Mouse (Mus musculus) thymus, postnatal 0 days (tissue): Measurements from ENCODE around the gene Adtrp. TPM values are rescaled to one million over a fixed set of nuclear protein-coding genes. Genes with fewer than 3 reads are reported as not detected.

Source experiments
- DNase-seq: peaks from one replicate; pipeline ENCODE4 v3.0.0-alpha.2; 2015; ENCODE audit warnings: low spot score
- polyA plus RNA-seq: library from polyadenylated mRNA; unstranded; fragments of >200 nt; fragmentation: Nextera tagmentation; extraction: Ambion mirVana; gene quantifications from 2 replicates; pipeline ENCODE4 v1.2.1, GENCODE M21; 2015

Adtrp gene
- polyA plus RNA-seq, 1 experiment from 2014 or later = 0.64 TPM

- no peak for DNase-seq
Observed at GRCm38 (mm10) chr13:41784889-41785701, 62.4 kb downstream of the Adtrp start.

- DNase-seq = no peak
Observed at GRCm38 (mm10) chr13:41780296-41780695, 67.2 kb downstream of the Adtrp start.

- no peak for DNase-seq
Observed at GRCm38 (mm10) chr13:41779603-41780180, 67.8 kb downstream of the Adtrp start.

DNA sequence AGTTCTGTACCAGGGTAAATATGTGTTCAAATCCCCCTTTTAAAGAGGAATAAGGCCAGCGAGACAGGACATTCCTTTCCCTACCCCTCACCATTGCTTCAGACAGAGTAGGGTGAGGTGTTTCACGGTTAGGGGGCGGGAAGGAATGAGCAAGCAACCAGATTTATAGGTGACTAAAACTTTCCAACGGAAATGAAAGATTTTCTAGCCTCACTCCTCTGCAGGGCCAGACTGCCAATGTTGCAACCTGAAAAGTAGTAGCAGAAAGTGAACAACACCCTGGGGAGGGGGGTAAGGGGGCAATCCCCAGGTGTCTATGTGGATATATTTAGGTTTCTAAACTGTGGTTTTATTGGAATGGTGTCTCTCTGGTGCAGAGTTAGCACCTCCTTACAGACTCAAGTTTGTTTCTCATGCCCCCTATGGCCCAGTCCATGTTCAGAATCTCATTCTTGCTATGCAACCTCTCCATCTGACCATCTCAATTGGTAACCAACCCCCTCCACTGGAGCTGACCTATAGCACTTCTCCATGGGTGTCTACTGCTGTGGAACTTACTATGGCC, 73.6 kb downstream of the Adtrp start:
- DNase-seq = no peak

DNA sequence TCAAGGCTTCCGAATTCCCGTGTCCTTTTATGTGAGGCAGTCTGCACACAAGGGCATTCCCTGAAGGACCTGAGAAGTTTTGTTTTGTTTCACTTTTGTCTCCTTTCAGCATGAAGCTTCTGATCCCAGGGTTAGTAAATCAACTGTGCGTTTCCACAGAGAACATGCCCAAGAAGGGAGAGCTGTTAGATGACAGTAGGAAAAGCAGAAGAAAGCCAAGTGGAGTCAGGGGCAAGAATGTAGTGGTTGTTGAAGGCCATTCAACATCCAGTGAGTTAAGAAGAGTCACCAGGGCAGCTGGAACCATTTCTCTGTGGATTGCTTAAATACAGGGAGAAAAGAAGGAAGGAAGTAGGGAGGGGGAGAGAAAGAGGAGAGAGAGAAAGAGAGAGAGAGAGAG, 76.4 kb downstream of the Adtrp start:
- DNase-seq = no peak

- no peak for DNase-seq
Observed at GRCm38 (mm10) chr13:41767941-41768340, 79.5 kb downstream of the Adtrp start.

GRCm38 (mm10) chr13:41761986-41762385, 85.5 kb downstream of the Adtrp start:
- no peak for DNase-seq

GRCm38 (mm10) chr13:41760484-41760883, 87.0 kb downstream of the Adtrp start:
- no peak for DNase-seq

DNA sequence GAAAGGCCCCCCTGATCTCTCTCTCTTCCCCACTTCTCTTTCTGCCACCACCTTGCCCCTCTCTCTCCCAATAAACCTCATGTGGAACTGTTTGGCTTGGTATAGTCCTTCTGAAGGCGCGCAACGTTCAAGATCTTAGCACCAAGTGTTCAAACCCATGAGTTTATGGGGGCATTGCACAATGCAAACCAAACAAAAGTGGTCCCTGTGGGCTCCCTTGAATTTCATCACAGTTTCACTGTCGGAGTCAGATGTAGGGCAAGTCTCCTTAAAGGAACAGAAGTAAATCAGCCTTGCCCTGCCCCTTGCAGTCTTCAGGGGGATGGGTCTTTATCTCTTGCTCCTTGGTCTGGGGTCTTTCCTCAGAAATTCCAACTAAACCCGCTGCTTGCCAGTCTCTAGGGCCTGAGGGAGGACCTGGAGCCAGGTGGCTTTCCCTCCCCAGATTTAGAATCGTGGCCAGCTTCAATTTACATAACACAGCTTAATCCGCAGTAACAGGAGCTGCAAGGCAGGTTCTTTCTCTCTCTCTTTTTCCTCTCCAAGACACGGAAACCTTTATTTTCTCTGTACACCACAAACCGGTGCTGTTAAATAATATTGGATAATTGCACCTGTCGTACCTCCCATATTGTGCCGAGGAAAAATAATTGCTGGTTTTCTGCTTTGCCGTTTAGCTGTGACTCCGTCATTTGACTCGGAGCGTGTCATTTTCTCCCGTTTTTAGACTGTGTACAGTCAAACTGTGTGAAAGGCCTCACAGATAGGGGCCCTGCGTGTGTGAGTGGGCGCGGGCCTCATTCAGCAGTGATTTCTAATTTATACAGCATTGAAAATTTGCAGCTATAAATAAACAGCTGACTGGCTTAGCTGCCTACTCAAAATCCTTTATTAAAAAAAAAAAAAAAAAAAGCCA, 88.7 kb downstream of the Adtrp start:
- no peak for DNase-seq

- DNase-seq = no peak
Observed at GRCm38 (mm10) chr13:41753114-41753513, 94.4 kb downstream of the Adtrp start.

DNA sequence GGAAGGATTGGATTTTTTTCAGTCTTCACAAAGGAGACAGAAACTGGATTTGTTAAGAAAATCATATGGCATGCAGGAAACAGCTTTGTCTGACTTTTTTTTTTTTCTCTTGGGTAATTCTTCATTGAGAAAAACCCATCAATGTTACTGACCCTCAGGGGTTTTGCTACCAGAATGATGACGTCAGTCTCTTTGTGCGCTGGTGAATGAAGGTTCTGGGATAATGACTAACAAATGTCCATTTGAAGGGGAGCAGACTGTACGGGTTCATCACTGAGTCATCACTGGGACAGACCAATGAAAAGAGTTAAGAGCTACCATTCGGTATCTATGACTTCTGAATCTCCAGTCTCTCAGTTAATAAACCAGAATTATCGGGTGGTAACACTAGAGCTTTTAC, 97.0 kb downstream of the Adtrp start:
- no peak for DNase-seq

GRCm38 (mm10) chr13:41748866-41749265, 98.6 kb downstream of the Adtrp start:
- DNase-seq = no peak

DNA sequence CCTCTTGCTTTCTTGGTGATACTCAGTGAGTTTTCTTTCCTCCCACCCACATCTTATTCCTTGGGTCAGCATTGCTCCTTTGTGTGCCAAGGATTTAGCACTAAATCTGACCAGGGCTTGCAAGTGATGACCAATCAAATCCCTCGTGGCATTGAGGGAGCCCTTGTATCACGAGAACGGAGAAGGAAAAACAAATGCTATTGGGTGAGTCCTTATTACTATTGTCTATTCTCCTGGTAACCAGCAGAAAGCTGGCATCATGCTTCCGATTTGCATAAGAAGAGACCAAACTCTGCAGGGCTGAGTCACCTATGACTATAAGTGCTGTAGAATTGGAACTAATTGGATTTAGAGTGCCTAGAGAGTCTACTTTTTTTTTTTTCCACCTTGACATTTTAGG, 99.8 kb downstream of the Adtrp start:
- DNase-seq = no peak

GRCm38 (mm10) chr13:41746971-41747615, 100.4 kb downstream of the Adtrp start:
- peak; percentile 68 for DNase-seq

DNA sequence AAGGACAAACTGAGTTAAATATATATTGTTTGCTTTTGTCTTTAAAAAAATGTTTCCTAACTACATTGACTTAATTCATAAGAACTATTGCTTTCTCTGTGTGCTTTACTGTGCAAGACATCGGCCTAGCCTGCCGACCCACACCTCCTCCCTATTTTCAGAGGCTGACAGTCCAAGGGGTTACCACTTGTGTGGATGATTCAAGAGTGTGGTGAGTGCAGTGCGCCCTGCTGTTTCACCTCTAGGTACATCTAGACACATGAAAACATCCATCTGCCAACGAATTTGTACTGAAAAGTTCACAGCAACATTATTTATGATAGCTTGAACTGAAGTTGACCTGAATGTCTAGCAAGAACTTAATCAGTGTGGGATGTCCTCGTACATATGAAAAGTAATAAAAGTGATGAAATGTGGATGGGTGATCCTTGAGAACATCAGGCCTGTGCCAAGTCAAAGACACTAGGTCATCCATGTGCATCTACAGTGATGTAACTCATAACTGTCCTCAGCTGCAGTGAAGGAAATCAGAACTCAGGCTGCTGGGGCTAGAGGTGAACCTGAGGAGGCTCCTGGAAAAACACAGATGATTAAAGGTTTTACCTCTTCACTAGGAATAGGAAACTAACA, 106.9 kb downstream of the Adtrp start:
- no peak for DNase-seq

GRCm38 (mm10) chr13:41737628-41738309, 109.7 kb downstream of the Adtrp start:
- no peak for DNase-seq

DNA sequence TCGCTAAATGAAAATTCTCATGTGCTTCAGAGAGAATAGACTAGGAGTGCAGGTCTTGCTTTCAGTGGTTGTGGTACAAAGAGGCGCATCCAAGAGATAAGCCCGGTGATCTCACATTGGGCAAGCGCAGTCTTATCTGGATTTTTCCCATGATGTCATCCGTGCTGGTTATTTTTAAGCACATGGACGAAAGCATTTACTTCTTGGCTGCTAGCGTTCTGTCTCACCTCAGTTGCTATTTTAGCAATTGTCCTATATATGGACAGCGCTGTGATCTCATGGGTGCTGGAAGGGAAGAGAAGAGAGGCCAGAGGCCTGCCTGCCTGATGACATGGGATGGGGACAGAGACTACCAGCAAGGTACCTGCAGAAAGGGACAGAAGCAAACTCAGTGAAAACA, 117.8 kb downstream of the Adtrp start:
- DNase-seq = no peak

- no peak for DNase-seq
Observed at GRCm38 (mm10) chr13:41727803-41728202, 119.7 kb downstream of the Adtrp start.

GRCm38 (mm10) chr13:41719331-41719730, 128.2 kb downstream of the Adtrp start:
- DNase-seq = no peak

- no peak for DNase-seq
Observed at GRCm38 (mm10) chr13:41718051-41718450, 129.4 kb downstream of the Adtrp start.
